Mouse (Mus musculus) ES-Bruce4 (cell line): ENCODE results near the gene Zbtb39.

ENCODE experiments used
- CTCF ChIP-seq: IDR thresholded peaks from one replicate; pipeline ENCODE4 v1.8.1; 2011; ENCODE audit warnings: low read depth, low read length
- EP300 ChIP-seq: IDR thresholded peaks from 2 replicates; pipeline ENCODE4 v1.6.1; 2011; ENCODE audit warnings: low read depth, low read length; ENCODE audit not compliant: insufficient read depth
- POLR2A ChIP-seq: IDR thresholded peaks from one replicate; pipeline ENCODE4 v1.8.1; 2011; ENCODE audit warnings: low read length; ENCODE audit not compliant: insufficient read depth

DNA sequence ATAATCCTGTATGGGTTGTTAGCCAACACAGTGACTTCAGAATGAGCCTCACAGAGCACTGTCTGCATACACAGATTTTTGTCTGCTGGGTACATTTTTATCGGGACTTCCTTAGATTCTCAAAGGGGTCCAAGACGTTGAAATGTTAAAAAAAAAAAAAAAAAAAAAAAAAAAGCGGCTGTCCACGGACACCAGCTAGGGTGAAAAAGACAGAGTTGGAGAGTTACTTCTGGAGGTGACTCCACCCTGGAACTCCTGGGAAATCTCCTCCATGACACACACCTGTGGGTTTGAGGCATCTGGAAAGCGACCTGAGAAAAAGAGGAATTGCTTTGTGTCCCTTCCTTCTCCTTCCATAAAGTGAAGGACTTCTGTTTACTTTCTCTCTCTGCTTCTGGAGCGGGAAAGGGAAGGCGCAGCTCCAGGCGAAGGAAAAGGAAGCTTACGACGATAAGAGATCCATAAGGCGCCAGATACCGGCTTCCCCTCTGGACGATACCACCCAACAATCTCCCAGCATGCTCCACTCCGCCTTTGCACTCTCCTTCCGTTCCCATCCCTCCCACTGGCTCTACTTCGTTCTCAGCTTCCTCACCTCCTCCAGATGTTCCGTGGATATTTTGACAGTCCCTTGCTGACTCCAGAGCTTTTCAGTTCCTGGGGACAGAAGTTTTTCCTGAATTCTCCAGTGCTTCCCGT is 16.6 kb downstream of the Zbtb39 start:
- TF ChIP-seq CTCF (no peak), POLR2A (no peak), EP300 (no peak)
